Mouse (Mus musculus): ENCODE measurements around the gene Klhl29. TPM values are rescaled to one million over a fixed set of nuclear protein-coding genes. Genes with fewer than 3 reads are reported as not detected.

Gene Klhl29
- total and polyA plus RNA-seq, 3 experiments: not detected

DNA sequence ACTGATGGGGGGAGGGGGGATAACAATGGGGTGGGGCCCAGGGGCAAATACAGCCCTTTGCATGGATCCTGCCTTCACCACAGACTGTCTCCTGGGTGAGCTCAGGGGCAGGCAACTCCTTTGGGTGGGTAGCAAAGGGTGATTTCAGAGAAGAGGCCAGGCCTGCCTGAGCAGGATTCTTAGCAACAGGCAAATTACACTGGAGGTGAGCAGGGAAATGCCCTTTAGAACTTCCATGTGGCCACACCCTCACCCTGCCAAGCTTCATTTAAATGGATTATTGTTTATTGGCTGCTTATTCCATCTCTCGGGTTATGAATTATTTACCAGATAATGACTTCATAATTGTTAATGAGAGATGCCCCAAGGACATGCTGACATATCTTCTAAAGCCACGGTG lies 91.8 kb downstream of the Klhl29 start:
- no peaks in the 10 kb centered on the region for H3K9me3 ChIP-seq (replicated peaks; ENCODE audit: insufficient read depth, low read length)

DNA sequence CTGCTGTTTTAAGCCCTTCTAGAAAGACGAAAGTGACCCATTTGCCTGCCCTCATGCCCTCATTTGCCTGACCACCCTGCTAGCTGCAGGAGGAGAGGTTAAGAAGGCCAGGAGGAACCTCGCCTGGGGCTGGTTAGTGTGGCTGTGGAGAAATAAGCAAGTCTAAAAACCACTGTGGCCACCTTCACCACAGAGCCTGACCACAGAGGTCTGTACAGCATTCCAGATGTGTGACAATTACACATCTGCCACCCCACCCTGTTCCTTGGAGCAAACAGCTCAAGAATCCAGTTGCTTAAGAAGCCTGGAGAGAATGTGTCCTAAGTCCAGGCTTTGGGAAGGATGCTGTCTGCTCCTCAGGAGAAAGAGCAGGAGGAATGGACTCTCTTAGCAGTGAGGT lies 92.9 kb downstream of the Klhl29 start:
- Histone ChIP-seq H3K79me2 (ENCODE audit: control insufficient read depth, insufficient read depth, low read length, poor library complexity) (no peaks in the 10 kb centered on the region), H3K27me3 (ENCODE audit: control insufficient read depth in 1 of 2, insufficient read depth in 2 of 2, low read length in 2 of 2) (no peaks in the 10 kb centered on the region), H3K36me3 (ENCODE audit: control insufficient read depth in 1 of 2, insufficient read depth in 2 of 2, low read length in 2 of 2) (no peaks in the 10 kb centered on the region), H3K27ac (ENCODE audit: control insufficient read depth, low read depth, low read length) (no peak overlapping the region), H3K4me1 (ENCODE audit: control insufficient read depth in 1 of 2, insufficient read depth in 2 of 2, low read length in 2 of 2) (no peaks in the 10 kb centered on the region), H3K9ac (ENCODE audit: control insufficient read depth, low read depth, low read length, poor library complexity, severe bottlenecking) (no peak overlapping the region), H3K4me3 (ENCODE audit: control insufficient read depth in 1 of 2, insufficient read depth in 1 of 2, low read depth in 2 of 2, low read length in 2 of 2) (no peak overlapping the region), H3K9me3 (replicated peaks; ENCODE audit: insufficient read depth, low read length) (no peaks in the 10 kb centered on the region)
- TF ChIP-seq POLR2A (IDR thresholded peaks at IDR 0.05; ENCODE audit: control insufficient read depth in 1 of 2, insufficient read depth in 1 of 2, low read depth in 1 of 2, low read length in 2 of 2, poor library complexity in 1 of 2): no peak
- no peak for TF ChIP-seq POLR2AphosphoS5 (IDR thresholded peaks at IDR 0.05; ENCODE audit: borderline replicate concordance, low read depth, low read length)
- TF ChIP-seq NELFE (IDR thresholded peaks at IDR 0.05; ENCODE audit: low read depth, low read length): no peak
- TF ChIP-seq ETS1 (IDR thresholded peaks at IDR 0.05; ENCODE audit: low read depth, low read length): no peak
- TF ChIP-seq CHD2 (IDR thresholded peaks at IDR 0.05; ENCODE audit: low read length): no peak
- no peak for TF ChIP-seq GATA1 (IDR thresholded peaks at IDR 0.05; ENCODE audit: low read depth, low read length)
- no peak for TF ChIP-seq JUND (IDR thresholded peaks at IDR 0.05; ENCODE audit: low read depth, low read length)
- TF ChIP-seq RCOR1 (IDR thresholded peaks at IDR 0.05; ENCODE audit: low read depth, low read length): no peak
- no peak for TF ChIP-seq MEF2A (IDR thresholded peaks at IDR 0.05; ENCODE audit: extremely low read depth, insufficient replicate concordance, low read depth, low read length, poor library complexity, severe bottlenecking)
- no peak for TF ChIP-seq ZNF384 (IDR thresholded peaks at IDR 0.05; ENCODE audit: low read depth, low read length)
- no peak for TF ChIP-seq MAX (IDR thresholded peaks at IDR 0.05; ENCODE audit: low read length)
- no peak for TF ChIP-seq SMC3 (IDR thresholded peaks at IDR 0.05; ENCODE audit: low read depth, low read length)
- no peak for TF ChIP-seq CTCF (IDR thresholded peaks at IDR 0.05 in 2 of 3, conservative IDR thresholded peaks at IDR 0.05 in 1 of 3; ENCODE audit: control insufficient read depth in 1 of 3, insufficient read depth in 1 of 3, low read depth in 2 of 3, low read length in 3 of 3, poor library complexity in 1 of 3, severe bottlenecking in 1 of 3)
- no peak for TF ChIP-seq TCF12 (IDR thresholded peaks at IDR 0.05; ENCODE audit: low read depth, low read length)
- no peak for TF ChIP-seq MXI1 (IDR thresholded peaks at IDR 0.05; ENCODE audit: low read depth, low read length)
- no peak for TF ChIP-seq ZKSCAN1 (IDR thresholded peaks at IDR 0.05; ENCODE audit: low read depth, low read length)
- no peak for TF ChIP-seq CHD1 (IDR thresholded peaks at IDR 0.05; ENCODE audit: low read depth, low read length)
- no peak for TF ChIP-seq USF1 (IDR thresholded peaks at IDR 0.05; ENCODE audit: low read depth, low read length)
- DNase-seq (ENCODE audit: low read depth, low spot score): no peak

More for the DNA sequence above, 91.8 kb downstream of the Klhl29 start:
- Histone ChIP-seq H3K4me1 (ENCODE audit: control insufficient read depth in 1 of 2, insufficient read depth in 2 of 2, low read length in 2 of 2) (no peaks in the 10 kb centered on the region), H3K36me3 (ENCODE audit: control insufficient read depth in 1 of 2, insufficient read depth in 2 of 2, low read length in 2 of 2) (no peaks in the 10 kb centered on the region), H3K27ac (ENCODE audit: control insufficient read depth, low read depth, low read length) (no peak overlapping the region), H3K27me3 (ENCODE audit: control insufficient read depth in 1 of 2, insufficient read depth in 2 of 2, low read length in 2 of 2) (no peaks in the 10 kb centered on the region), H3K9ac (ENCODE audit: control insufficient read depth, low read depth, low read length, poor library complexity, severe bottlenecking) (no peak overlapping the region), H3K79me2 (ENCODE audit: control insufficient read depth, insufficient read depth, low read length, poor library complexity) (no peaks in the 10 kb centered on the region), H3K4me3 (ENCODE audit: control insufficient read depth in 1 of 2, insufficient read depth in 1 of 2, low read depth in 2 of 2, low read length in 2 of 2) (no peak overlapping the region)
- DNase-seq (ENCODE audit: low read depth, low spot score): no peak
- TF ChIP-seq MEF2A (IDR thresholded peaks at IDR 0.05; ENCODE audit: extremely low read depth, insufficient replicate concordance, low read depth, low read length, poor library complexity, severe bottlenecking): no peak
- TF ChIP-seq USF1 (IDR thresholded peaks at IDR 0.05; ENCODE audit: low read depth, low read length): no peak
- TF ChIP-seq MYB (IDR thresholded peaks at IDR 0.05; ENCODE audit: low read depth, low read length): no peak
- no peak for TF ChIP-seq GABPA (IDR thresholded peaks at IDR 0.05; ENCODE audit: low read depth, low read length)
- TF ChIP-seq SMC3 (IDR thresholded peaks at IDR 0.05; ENCODE audit: low read depth, low read length): no peak
- no peak for TF ChIP-seq JUND (IDR thresholded peaks at IDR 0.05; ENCODE audit: low read depth, low read length)
- no peak for TF ChIP-seq RAD21 (IDR thresholded peaks at IDR 0.05; ENCODE audit: low read depth, low read length)
- TF ChIP-seq POLR2AphosphoS2 (IDR thresholded peaks at IDR 0.05; ENCODE audit: low read length): no peak
- no peak for TF ChIP-seq CTCF (IDR thresholded peaks at IDR 0.05 in 2 of 3, conservative IDR thresholded peaks at IDR 0.05 in 1 of 3; ENCODE audit: control insufficient read depth in 1 of 3, insufficient read depth in 1 of 3, low read depth in 2 of 3, low read length in 3 of 3, poor library complexity in 1 of 3, severe bottlenecking in 1 of 3)
- no peak for TF ChIP-seq SIN3A (IDR thresholded peaks at IDR 0.05; ENCODE audit: low read length)
- TF ChIP-seq NRF1 (IDR thresholded peaks at IDR 0.05; ENCODE audit: insufficient read depth, low read depth, low read length, poor library complexity, severe bottlenecking): no peak
- no peak for TF ChIP-seq MXI1 (IDR thresholded peaks at IDR 0.05; ENCODE audit: low read depth, low read length)
- no peak for TF ChIP-seq RCOR1 (IDR thresholded peaks at IDR 0.05; ENCODE audit: low read depth, low read length)
- no peak for TF ChIP-seq BHLHE40 (IDR thresholded peaks at IDR 0.05; ENCODE audit: borderline replicate concordance, low read depth, low read length)
- TF ChIP-seq ZKSCAN1 (IDR thresholded peaks at IDR 0.05; ENCODE audit: low read depth, low read length): no peak
